Mouse (Mus musculus) stomach, embryonic 14.5 days (tissue): Measurements from ENCODE around the gene Ezh1. TPM values are rescaled to one million over a fixed set of nuclear protein-coding genes. Genes with fewer than 3 reads are reported as not detected.

Experiments
- ATAC-seq: fragments of 200-750 bp; cut with Nextera tagmentation; 2 replicates; pipeline ENCODE4 v1.8.0; 2017; ENCODE audit warnings: low read depth, moderate TSS enrichment; ENCODE audit not compliant: insufficient number of reproducible peaks, insufficient read depth, low FRiP score
- H3K27ac ChIP-seq: fragments of 300-500 bp; sonication (generic); 2 replicates; pipeline ENCODE4 v1.5.1; 2014; ENCODE audit warnings: mild to moderate bottlenecking, low read length, moderate library complexity, mixed read lengths
- H3K27me3 ChIP-seq: fragments of 300-500 bp; sonication (generic); 2 replicates; pipeline ENCODE4 v1.6.1; 2014; ENCODE audit warnings: low read length, control low read depth, mixed read lengths; ENCODE audit not compliant: control insufficient read depth, insufficient read depth
- H3K36me3 ChIP-seq: fragments of 300-500 bp; sonication (generic); 2 replicates; pipeline ENCODE4 v1.6.1; 2014; ENCODE audit warnings: mild to moderate bottlenecking, control low read depth, low read length, moderate library complexity, mixed read lengths; ENCODE audit not compliant: control insufficient read depth, insufficient read depth
- H3K4me1 ChIP-seq: fragments of 300-500 bp; sonication (generic); 2 replicates; pipeline ENCODE4 v1.6.1; 2014; ENCODE audit warnings: low read length, control low read depth, mixed read lengths; ENCODE audit not compliant: control insufficient read depth, insufficient read depth
- H3K4me2 ChIP-seq: fragments of 300-500 bp; sonication (generic); replicated peaks from 2 replicates; pipeline ENCODE4 v1.6.1; 2014; ENCODE audit warnings: low read depth, low read length, control low read depth
- H3K4me3 ChIP-seq: fragments of 300-500 bp; sonication (generic); 2 replicates; pipeline ENCODE4 v1.5.1; 2014; ENCODE audit warnings: low read depth, low read length, control low read depth
- H3K9ac ChIP-seq: fragments of 300-500 bp; sonication (generic); replicated peaks from 2 replicates; pipeline ENCODE4 v1.6.1; 2014; ENCODE audit warnings: low read depth, mild to moderate bottlenecking, control low read depth, low read length, moderate library complexity, mixed read lengths
- H3K9me3 ChIP-seq: fragments of 300-500 bp; sonication (generic); 2 replicates; pipeline ENCODE4 v1.6.1; 2016; ENCODE audit warnings: low read depth, low read length, control low read depth; ENCODE audit not compliant: control insufficient read depth
- WGBS: fragments of 180-500 bp; shearing (Covaris S2); extraction: QIAGEN DNeasy Blood & Tissue Kit; methylation state at CpG from one replicate; pipeline ENCODE4 v1.1.7; 2014; 5-methylcytosine and 5-hydroxymethylcytosine counted together
- polyA plus RNA-seq: library from polyadenylated mRNA; unstranded; fragments of >200 nt; fragmentation: Nextera tagmentation; extraction: Ambion mirVana; gene quantifications from 2 replicates; pipeline ENCODE4 v1.2.1, GENCODE M21; 2014

Gene Ezh1
- polyA plus RNA-seq, 1 experiment from 2014 or later = 19.1 TPM

DNA sequence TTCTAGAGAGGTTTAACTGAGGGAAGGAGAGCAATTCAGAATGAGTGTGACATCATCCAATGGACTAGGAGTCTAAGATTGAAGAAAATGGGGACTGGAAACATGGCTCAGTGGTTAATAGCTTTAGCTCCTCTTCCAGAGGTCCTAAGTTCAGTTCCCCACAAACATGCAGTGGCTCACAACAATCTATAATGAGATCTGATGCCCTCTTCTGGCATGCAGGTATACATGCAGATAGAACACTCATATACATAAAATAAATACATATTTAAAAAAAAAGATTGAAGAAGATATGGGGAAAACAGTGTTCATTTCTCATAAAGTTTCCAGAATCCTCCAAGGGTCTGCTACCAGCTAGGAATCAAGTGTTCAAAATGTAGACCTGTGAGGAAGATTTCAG lies 9.2 kb upstream of the Ezh1 start:
- peaks cover 18% of the 10 kb centered on the region for H3K4me1 ChIP-seq
- no peak for ATAC-seq
- H3K27ac ChIP-seq = no peak overlapping the region
- H3K9me3 ChIP-seq = no peaks in the 10 kb centered on the region
- no peaks in the 10 kb centered on the region for H3K27me3 ChIP-seq
- H3K36me3 ChIP-seq = no peaks in the 10 kb centered on the region
- H3K4me2 ChIP-seq = no peak overlapping the region
- H3K9ac ChIP-seq = no peak overlapping the region
- no peak overlapping the region for H3K4me3 ChIP-seq

DNA sequence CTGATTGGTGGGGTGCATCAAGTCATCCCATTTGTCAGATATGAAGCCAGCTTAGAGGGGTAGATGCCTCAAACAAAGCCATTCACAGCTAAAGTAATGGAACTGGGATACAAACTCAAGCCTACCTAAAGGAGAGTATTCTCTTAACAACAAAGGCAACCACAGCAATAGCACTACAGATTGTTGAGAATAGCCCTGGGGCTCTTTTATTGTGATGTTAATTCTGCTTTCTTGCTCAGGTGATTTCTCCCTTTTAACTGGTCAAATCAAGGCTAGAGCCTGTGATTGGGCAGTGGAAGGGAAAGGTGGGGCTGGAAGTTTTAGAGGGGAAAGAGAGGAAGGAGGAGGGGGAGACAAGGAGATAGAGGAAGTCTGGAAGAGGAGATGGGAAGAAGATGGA lies 7.9 kb upstream of the Ezh1 start:
- Histone ChIP-seq H3K27me3 (no peaks in the 10 kb centered on the region), H3K4me1 (peaks cover 23% of the 10 kb centered on the region), H3K36me3 (no peaks in the 10 kb centered on the region), H3K4me3 (no peak overlapping the region), H3K9ac (no peak overlapping the region), H3K4me2 (no peak overlapping the region), H3K9me3 (no peaks in the 10 kb centered on the region), H3K27ac (no peak overlapping the region)
- no peak for ATAC-seq

DNA sequence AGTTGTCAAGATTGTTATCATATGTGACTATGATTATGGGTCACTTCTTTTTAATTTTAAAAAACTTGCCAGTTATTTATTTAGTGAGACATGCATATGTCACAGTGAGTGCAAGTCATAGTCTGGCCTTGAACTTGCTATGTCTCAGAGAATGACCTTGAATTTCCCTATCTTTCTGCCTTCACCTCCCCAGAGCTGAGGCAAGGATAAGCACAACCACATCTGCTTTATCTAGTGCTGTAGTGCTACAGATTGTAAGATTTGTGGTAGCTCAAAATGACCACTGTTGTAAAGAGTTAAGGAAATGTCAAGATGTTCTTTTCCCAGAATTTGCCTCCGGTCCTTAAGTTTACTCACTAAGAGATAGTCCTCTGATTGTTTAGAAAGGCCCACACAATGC lies 7.0 kb upstream of the Ezh1 start:
- Histone ChIP-seq H3K4me3 (no peak overlapping the region), H3K9ac (no peak overlapping the region), H3K9me3 (no peaks in the 10 kb centered on the region), H3K4me2 (no peak overlapping the region), H3K27ac (no peak overlapping the region), H3K36me3 (no peaks in the 10 kb centered on the region), H3K4me1 (peaks cover 21% of the 10 kb centered on the region), H3K27me3 (no peaks in the 10 kb centered on the region)
- ATAC-seq = no peak
- 50% methylated on average over 1 of the region's 1 CpGs for WGBS

DNA sequence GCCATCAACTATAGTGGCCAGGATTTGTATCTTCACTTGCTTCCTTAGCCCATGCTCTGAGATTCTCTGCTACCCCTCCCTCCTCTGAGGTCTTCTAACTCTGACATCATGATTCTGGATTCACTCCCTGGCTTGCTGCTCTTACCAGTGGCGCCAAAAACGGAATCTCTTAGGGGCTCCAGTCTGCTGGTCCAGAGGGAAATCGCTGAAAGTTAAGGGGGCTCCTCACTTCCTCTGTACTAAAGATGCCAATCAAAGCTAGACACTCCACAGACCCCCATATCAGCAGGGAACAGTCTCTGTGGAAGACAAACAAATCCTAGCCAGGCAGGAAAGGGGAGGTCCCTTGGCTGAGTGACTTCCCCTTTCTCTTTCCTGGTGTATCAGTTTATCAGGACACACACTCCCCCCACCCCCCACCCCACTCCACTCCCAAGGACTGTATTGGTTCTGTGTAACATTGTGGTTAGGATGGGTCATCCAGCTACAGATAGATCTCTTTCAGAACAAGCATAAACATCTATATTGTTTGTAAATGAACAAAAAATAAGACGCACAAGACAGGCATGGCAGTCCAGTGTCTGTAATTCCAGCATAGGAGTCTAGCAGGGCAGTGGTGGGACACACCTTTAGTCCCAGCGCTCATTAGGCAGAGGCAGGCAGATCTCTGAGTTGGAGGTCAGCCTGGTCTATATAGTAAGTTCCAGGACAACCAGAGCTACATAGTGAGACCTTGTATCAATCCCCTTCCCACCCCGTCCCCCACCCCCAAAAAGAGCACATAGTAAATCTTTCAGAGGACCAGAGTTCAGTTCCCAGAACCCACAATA lies 6.0 kb upstream of the Ezh1 start:
- Histone ChIP-seq H3K4me3 (no peak overlapping the region), H3K36me3 (no peaks in the 10 kb centered on the region), H3K9me3 (no peaks in the 10 kb centered on the region), H3K27me3 (no peaks in the 10 kb centered on the region), H3K4me2 (peak overlapping the region; percentile 36), H3K9ac (no peak overlapping the region), H3K27ac (peak overlapping the region; percentile 89), H3K4me1 (peaks cover 18% of the 10 kb centered on the region)
- WGBS = 37% methylated on average over 6 of the region's 6 CpGs
- peak; percentile 69; the same call in 1 of the 2 replicates for ATAC-seq

DNA sequence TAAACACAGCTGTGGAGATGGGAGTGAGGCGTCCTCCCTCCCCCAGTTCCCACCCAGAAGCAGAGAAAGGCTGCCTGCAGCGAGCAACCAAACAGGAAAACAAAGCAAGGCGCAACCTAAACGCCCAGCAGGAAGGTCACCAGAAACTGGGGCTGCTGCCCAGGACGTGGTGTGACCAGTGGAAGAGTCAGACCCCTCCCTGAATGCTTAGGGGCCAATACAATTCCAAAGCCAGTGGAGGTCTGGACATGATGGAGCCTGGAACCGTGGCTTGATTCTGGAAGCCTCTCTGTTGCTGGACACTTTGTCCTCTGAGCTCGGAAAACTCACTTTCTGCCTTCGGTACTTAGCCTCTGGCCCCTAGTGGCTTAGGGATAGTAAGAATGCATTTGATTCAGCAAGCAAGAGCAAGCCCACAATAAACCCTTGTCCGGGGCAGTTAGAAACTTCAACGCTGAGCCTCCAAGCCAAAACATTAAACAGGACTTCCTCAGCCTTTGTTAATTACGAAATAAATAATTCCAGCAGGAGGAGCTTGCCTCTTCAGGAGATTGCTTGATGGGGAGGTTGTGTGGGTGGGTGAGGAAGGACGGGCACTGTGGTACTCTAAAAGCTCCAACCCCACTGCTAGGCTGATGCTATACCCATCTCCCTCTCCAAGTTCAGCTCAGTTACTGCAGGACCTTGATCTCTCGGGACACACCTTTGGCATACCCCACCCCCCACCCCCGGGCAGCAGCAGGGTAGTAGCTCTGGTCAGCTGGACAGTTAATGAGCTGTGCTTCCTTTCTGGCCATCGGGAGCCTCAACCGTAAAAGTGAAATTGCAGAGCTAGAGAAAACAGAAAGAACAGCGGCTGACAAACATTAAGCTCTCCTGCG lies 5.0 kb upstream of the Ezh1 start:
- Histone ChIP-seq H3K4me1 (peaks cover 18% of the 10 kb centered on the region), H3K4me2 (peak overlapping the region; percentile 36), H3K27ac (peak overlapping the region; percentile 89), H3K27me3 (no peaks in the 10 kb centered on the region), H3K9ac (no peak overlapping the region), H3K9me3 (no peaks in the 10 kb centered on the region), H3K36me3 (no peaks in the 10 kb centered on the region), H3K4me3 (0 out of 2 replicates have a peak overlapping the region, but pooled peaks have one; percentile 6)
- ATAC-seq = no peak
- 8% methylated on average over 18 of the region's 18 CpGs for WGBS

DNA sequence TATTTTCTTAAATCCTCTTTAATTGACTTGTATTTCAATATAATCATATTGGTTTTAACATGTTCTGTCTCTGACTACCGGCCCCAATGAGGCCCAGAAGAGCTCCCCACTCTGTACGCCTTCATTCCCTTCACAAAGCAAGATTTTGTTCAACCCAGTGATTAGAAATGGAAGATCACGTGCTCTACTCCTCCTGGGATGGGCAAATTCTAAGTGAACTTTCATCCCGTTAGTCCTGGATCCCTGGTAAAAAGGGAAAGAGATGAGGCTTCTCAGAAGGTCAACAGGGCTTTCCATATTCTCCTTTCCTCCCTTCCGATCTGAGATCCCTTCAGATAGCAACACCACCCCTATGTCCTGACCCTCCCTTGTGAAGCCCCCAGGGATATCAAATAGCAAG lies 4.3 kb upstream of the Ezh1 start:
- H3K9me3 ChIP-seq = no peaks in the 10 kb centered on the region
- no peak for ATAC-seq
- H3K4me3 ChIP-seq = no peak overlapping the region
- peak overlapping the region; percentile 89 for H3K27ac ChIP-seq
- H3K36me3 ChIP-seq = no peaks in the 10 kb centered on the region
- WGBS = 22% methylated on average over 5 of the region's 5 CpGs
- peaks cover 18% of the 10 kb centered on the region for H3K4me1 ChIP-seq
- H3K9ac ChIP-seq = no peak overlapping the region
- no peaks in the 10 kb centered on the region for H3K27me3 ChIP-seq
- H3K4me2 ChIP-seq = peak overlapping the region; percentile 36; the same call in 1 of the 2 replicates

DNA sequence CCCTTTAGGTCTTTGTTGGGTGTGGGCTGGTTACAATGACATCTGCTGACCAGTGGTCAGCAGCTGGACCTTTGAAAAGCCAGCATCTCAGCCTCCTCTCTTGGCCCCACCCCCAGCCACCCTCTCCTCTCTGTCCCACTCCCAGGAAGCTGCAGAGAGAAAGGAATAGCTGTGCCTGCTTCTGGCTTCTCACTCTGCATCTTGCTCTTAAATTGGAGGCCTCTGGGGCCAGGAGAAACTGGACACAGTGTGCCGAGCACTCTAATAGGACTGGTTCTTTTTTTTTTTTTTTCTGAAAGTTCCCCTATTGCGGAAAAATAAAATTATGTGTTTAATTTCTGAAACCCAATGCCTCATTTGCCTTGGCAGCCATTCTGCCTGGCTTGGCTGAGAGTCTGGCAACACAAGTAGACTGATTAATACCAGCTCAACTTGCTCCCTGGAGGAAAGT lies 3.8 kb upstream of the Ezh1 start:
- Histone ChIP-seq H3K4me2 (0 out of 2 replicates have a peak overlapping the region, but pooled peaks have one; percentile 36), H3K27ac (peak overlapping the region; percentile 89), H3K9me3 (no peaks in the 10 kb centered on the region), H3K4me1 (peaks cover 18% of the 10 kb centered on the region), H3K27me3 (no peaks in the 10 kb centered on the region), H3K4me3 (no peak overlapping the region), H3K9ac (no peak overlapping the region), H3K36me3 (no peaks in the 10 kb centered on the region)
- 19% methylated on average over 2 of the region's 2 CpGs for WGBS
- no peak for ATAC-seq

DNA sequence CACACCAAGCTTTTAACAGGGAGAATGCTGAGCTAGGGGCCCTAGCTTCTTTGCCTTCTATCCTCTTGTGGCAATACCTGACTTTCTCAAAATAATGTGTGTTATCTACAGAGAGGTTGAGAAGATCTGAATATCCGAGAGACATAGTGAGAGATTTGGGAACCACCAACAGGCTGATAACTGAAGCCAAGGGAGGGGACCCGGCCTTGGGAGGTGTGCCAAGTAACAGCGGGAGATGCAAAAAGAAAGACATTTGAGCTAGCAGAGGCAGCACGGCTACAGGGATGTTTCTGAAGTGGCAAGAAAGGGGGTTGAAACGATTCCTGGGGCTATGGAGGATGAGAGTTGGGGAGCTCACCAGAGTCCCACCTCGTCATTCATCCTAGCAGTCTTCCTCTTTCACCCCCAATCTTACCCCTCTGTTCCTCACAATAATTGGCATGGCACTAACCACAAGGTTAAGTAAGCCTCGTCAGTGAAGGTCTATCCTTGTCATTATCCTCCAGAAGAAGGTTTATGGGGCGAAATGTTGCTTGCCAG lies 3.2 kb upstream of the Ezh1 start:
- Histone ChIP-seq H3K9ac (no peak overlapping the region), H3K4me2 (no peak overlapping the region), H3K36me3 (no peaks in the 10 kb centered on the region), H3K4me3 (no peak overlapping the region), H3K27me3 (no peaks in the 10 kb centered on the region), H3K27ac (peak overlapping the region; percentile 89; the same call in 1 of the 2 replicates), H3K4me1 (peaks cover 18% of the 10 kb centered on the region), H3K9me3 (no peaks in the 10 kb centered on the region)
- ATAC-seq = no peak
- WGBS = 43% methylated on average over 8 of the region's 8 CpGs
